Mouse (Mus musculus) CH12.LX (cell line): ENCODE measurements around the gene Cabin1.

Experiments
- CTCF ChIP-seq, 2 experiments: IDR thresholded peaks in 1 of 2; conservative IDR thresholded peaks in 1 of 2; 2 replicates each; pipeline ENCODE4 v1.5.1; 2011 to 2012; ENCODE audit warnings: low read depth in 2 of 2, low read length in 2 of 2, improper control_type of control experiment in 1 of 2, inconsistent platforms in 1 of 2, mild to moderate bottlenecking in 1 of 2, moderate library complexity in 1 of 2
- ETS1 ChIP-seq: conservative IDR thresholded peaks from 2 replicates; pipeline ENCODE4 v1.6.1; 2012; ENCODE audit warnings: low read depth, mild to moderate bottlenecking, inconsistent platforms, low read length, improper control_type of control experiment, moderate library complexity
- SIN3A ChIP-seq: IDR thresholded peaks from 2 replicates; pipeline ENCODE4 v1.6.1; 2012; ENCODE audit warnings: low read length, improper control_type of control experiment, inconsistent platforms
- TCF12 ChIP-seq: IDR thresholded peaks from 2 replicates; pipeline ENCODE4 v1.6.1; 2014; ENCODE audit warnings: low read depth, mild to moderate bottlenecking, inconsistent platforms, low read length, improper control_type of control experiment

DNA sequence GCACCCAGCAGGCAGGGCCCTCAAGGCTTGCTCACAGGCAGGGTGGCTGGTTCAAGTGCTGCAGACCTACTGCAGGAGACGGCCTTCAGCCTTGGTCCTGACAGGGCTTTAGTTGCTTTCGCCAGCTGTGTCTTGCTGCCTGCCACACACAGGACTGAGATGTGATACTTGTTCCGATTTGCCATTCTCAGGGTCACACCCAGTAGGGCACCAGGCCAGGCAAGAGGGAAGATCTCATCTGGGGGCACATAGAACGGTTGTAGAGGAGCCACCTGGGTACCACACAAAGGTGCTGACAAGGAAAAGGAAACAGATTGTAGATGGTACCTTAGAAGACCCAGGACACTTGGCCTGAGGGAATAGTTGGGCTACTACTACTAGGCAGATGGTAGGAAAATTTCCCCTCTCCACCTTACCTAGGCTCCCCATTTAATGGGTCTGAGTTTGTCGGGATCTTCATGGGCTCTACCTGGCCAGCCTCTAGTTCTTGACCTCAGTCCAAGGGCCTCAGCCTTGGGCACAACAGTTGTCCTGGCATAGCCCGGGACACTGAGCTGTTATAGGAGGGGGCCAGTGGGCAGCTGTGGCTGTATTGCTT lies 99.4 kb downstream of the Cabin1 start:
- TF ChIP-seq TCF12 (no peak), ETS1 (no peak), CTCF (conservative IDR thresholded peaks at IDR 0.05 in 1 of 2, IDR thresholded peaks at IDR 0.05 in 1 of 2; ENCODE audit: low read depth in 2 of 2, low read length in 2 of 2) (no peak), SIN3A (no peak)
